Mouse (Mus musculus): ENCODE measurements around the gene Gna12.

GRCm38 (mm10) chr5:140726062-140726839 is 104.0 kb downstream of the Gna12 start:
- no peak for TF ChIP-seq CTCF (IDR thresholded peaks at IDR 0.05; ENCODE audit: borderline replicate concordance, insufficient read depth, low read length)
- TF ChIP-seq POLR2A (IDR thresholded peaks at IDR 0.05; ENCODE audit: low read depth, low read length): no peak
